Mouse (Mus musculus): Measurements from ENCODE around the gene 1700029J07Rik.

The 1700029J07Rik gene

DNA sequence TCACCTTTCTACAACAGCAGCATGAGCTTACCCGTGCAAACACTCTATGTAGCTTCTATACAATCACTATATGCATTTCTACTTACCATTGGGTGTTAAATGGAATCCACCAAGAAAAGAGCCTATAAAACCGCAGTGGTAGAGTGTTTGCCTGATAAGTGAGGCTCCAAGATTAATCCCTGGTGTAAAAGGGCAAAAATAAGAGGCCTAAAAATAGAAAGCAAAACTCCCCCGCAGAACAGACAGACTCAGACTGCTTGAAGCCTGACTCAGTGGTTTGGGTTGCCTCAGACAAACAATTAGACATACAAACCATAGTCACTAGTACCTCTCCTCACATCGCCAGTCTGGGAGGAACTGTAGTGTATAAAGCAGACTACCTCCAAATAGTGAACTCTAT lies 30.5 kb upstream of the 1700029J07Rik start, which contains the start of gene Ankrd37:
Gene Ankrd37 (minus strand): TSS at position 112 of the 400 bp plus-strand sequence.
- H3K4me3 ChIP-seq (replicated peaks; ENCODE audit: low read length), result no peak within 1 kb of the TSS
- no peak for TF ChIP-seq POU5F1 (IDR thresholded peaks at IDR 0.05; ENCODE audit: borderline replicate concordance, low read length)
- TF ChIP-seq CTCF (conservative IDR thresholded peaks at IDR 0.05; ENCODE audit: low read length), result no peak
- TF ChIP-seq NANOG (IDR thresholded peaks at IDR 0.05; ENCODE audit: borderline replicate concordance, low read length), result no peak
- H3K36me3 ChIP-seq (ENCODE audit: insufficient read depth, low read length), result no peaks in the 10 kb centered on the region
- no peaks in the 10 kb centered on the region for H3K27me3 ChIP-seq (ENCODE audit: insufficient read depth, low read length)
- peaks cover 9% of the 10 kb centered on the region for H3K4me1 ChIP-seq (replicated peaks; ENCODE audit: low read depth, low read length)
- H3K9me3 ChIP-seq (ENCODE audit: low read length), result peaks cover 17% of the 10 kb centered on the region

DNA sequence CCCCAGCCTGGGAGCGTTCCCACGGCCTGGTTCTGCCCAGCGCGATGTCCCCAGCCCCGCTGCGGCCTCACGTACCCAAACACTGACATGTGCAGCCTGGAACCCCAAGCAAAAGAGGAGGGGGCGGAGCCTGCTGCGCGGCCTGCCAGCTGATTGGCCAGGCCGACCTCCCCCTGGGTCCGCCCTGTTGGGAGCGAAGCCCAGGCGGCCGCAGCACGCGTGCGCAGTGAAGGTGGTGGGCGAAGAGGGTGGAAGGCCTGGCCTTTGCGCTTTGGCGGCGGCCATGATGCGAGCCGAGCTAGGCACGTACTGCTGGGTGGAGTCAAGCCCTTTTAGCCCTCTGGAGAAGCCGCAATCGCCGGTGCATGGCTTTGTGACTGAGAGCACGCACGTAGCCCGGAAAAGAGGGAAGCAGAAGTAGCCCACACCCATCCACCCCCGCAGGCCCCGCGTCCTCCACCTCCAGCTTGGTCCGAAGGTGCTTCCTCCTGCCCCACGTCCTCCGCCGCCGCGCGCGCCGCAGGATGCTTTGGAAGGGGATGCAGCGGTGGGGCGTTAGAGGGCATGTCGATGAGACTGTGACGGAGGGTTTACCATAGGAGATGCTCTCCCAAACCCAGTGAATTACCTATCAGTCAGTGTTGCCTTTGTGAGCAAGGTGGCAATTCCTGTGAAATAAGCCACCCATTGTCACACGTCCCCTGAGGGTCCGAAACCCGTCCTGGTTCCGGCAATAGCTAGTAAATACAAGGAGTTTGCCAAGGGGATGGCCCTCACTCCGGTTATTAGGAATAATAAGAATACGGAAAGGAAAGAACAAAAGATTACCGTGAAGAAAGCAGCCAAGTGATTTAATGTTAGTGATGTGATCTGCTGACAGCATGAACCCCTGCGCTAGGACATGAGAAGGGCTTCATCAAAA lies 25.0 kb upstream of the 1700029J07Rik start:
- peak overlapping the region; percentile 80 for H3K4me3 ChIP-seq (replicated peaks; ENCODE audit: low read length)
- H3K4me1 ChIP-seq (replicated peaks; ENCODE audit: low read depth, low read length), result peaks cover 11% of the 10 kb centered on the region
- peaks cover 28% of the 10 kb centered on the region for H3K36me3 ChIP-seq (ENCODE audit: insufficient read depth, low read length)
- no peaks in the 10 kb centered on the region for H3K27me3 ChIP-seq (ENCODE audit: insufficient read depth, low read length)
- peaks cover 23% of the 10 kb centered on the region for H3K9me3 ChIP-seq (ENCODE audit: low read length)
- TF ChIP-seq CTCF (conservative IDR thresholded peaks at IDR 0.05; ENCODE audit: low read length) (no peak), POU5F1 (IDR thresholded peaks at IDR 0.05; ENCODE audit: borderline replicate concordance, low read length) (no peak), NANOG (IDR thresholded peaks at IDR 0.05; ENCODE audit: borderline replicate concordance, low read length) (no peak; the same call in 1 of the 2 replicates)

DNA sequence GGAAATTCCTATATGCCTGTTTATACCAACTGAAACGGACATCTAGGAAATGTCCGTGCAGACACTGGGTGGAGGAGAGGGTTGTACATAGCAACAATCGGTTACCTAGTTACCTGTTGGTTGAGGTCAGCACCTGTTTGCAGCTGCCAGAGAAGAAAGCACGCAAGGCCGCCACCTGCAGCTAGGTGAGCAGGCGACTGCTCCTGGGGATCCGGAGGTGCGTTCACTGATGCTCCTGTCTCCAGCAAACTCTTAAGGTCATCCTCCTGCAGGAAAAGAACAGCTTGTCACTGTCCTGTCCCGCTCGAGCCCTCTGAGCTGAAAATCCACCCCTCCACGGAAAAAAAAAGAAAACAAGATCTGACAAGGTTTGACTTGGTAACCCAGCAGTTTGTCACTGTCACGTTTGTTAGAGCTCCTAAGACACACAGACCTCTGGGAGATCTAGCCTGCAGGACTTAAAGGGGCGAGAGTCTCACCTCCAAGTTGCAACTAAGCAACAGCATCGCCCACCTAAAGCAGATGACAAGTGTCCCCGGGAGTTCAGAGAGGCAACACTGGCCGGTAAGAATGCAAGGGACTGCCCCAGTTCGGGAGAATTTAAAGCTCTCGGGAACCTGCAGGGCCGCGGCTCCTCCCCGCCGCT lies 24.2 kb upstream of the 1700029J07Rik start, which contains the start of gene Lrp2bp:
Gene Lrp2bp (plus strand): TSS at position 166 of the 646 bp plus-strand sequence.
- peaks cover 23% of the 10 kb centered on the region for H3K9me3 ChIP-seq (ENCODE audit: low read length)
- H3K36me3 ChIP-seq (ENCODE audit: insufficient read depth, low read length), result peaks cover 28% of the 10 kb centered on the region
- H3K27me3 ChIP-seq (ENCODE audit: insufficient read depth, low read length), result no peaks in the 10 kb centered on the region
- TF ChIP-seq NANOG (IDR thresholded peaks at IDR 0.05; ENCODE audit: borderline replicate concordance, low read length) (no peak), POU5F1 (IDR thresholded peaks at IDR 0.05; ENCODE audit: borderline replicate concordance, low read length) (no peak), CTCF (conservative IDR thresholded peaks at IDR 0.05; ENCODE audit: low read length) (no peak)
- H3K4me3 ChIP-seq (replicated peaks; ENCODE audit: low read length), result peak within 1 kb of the TSS; percentile 80
- peaks cover 10% of the 10 kb centered on the region for H3K4me1 ChIP-seq (replicated peaks; ENCODE audit: low read depth, low read length)

DNA sequence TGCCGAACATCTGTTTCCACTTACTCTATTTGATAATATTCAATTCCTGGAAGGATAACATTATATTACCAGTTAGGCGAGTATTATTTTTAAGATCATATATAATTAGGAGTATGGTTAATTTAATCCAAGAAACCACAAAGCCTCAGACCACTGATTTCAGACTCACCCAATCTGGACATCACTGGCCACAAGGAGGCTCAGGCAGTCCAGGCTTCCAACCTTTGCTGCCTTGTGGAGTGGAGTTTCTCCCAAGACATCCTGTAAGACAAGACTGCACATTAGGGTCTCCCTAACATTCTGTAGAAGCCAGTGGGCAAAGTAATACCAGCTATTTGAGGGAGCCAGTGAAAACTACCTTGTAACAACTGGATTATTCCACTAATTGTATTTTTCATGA lies 23.2 kb upstream of the 1700029J07Rik start:
- TF ChIP-seq POU5F1 (IDR thresholded peaks at IDR 0.05; ENCODE audit: borderline replicate concordance, low read length), result no peak
- no peak for TF ChIP-seq CTCF (conservative IDR thresholded peaks at IDR 0.05; ENCODE audit: low read length)
- no peak for TF ChIP-seq NANOG (IDR thresholded peaks at IDR 0.05; ENCODE audit: borderline replicate concordance, low read length)
- Histone ChIP-seq H3K36me3 (ENCODE audit: insufficient read depth, low read length) (peaks cover 28% of the 10 kb centered on the region), H3K9me3 (ENCODE audit: low read length) (peaks cover 23% of the 10 kb centered on the region), H3K4me3 (replicated peaks; ENCODE audit: low read length) (no peak overlapping the region), H3K27me3 (ENCODE audit: insufficient read depth, low read length) (no peaks in the 10 kb centered on the region), H3K4me1 (replicated peaks; ENCODE audit: low read depth, low read length) (peaks cover 10% of the 10 kb centered on the region)

DNA sequence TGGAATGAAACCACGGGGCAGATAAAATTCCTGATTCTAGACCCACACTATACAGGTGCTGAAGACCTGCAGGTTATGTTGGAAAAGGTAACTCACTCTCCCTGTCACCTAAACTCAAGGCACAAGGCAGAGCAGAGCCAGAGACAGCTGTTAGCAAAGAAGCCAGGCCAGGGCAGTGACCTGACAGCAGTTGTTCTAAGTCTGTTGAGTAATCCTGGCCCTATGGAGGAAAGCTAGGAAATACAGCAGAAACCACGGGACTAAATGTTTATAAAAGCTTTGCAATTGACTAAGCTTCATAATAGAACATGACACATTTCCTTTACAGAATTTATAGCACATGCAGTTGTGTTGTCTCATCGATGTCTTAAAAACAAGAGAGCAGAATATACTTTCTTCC lies 20.5 kb upstream of the 1700029J07Rik start:
- Histone ChIP-seq H3K4me3 (replicated peaks; ENCODE audit: low read length) (no peak overlapping the region), H3K27me3 (ENCODE audit: insufficient read depth, low read length) (no peaks in the 10 kb centered on the region), H3K9me3 (ENCODE audit: low read length) (peaks cover 6% of the 10 kb centered on the region), H3K36me3 (ENCODE audit: insufficient read depth, low read length) (peaks cover 28% of the 10 kb centered on the region), H3K4me1 (replicated peaks; ENCODE audit: low read depth, low read length) (peaks cover 10% of the 10 kb centered on the region)
- no peak for TF ChIP-seq NANOG (IDR thresholded peaks at IDR 0.05; ENCODE audit: borderline replicate concordance, low read length)
- TF ChIP-seq POU5F1 (IDR thresholded peaks at IDR 0.05; ENCODE audit: borderline replicate concordance, low read length), result no peak
- no peak for TF ChIP-seq CTCF (conservative IDR thresholded peaks at IDR 0.05; ENCODE audit: low read length)

DNA sequence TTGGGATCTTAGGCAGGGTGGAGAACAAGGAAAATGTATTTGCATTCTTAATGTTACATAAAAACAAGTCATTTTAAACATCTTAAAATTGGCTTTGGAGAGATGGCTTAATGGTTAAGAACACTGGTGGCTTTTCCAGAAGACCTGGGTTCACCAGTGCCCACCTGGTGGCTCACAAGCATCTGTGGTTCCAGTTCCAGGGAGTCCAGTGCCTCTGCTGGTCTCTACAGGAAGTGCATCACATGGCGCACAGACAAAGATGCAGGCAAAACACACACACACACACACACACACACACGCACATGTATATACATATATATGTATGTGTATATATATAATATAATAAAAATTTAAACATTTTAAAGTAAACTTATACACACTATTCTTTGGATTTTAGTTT lies 19.1 kb upstream of the 1700029J07Rik start:
- no peak for TF ChIP-seq NANOG (IDR thresholded peaks at IDR 0.05; ENCODE audit: borderline replicate concordance, low read length)
- peak; percentile 49 for TF ChIP-seq CTCF (conservative IDR thresholded peaks at IDR 0.05; ENCODE audit: low read length)
- TF ChIP-seq POU5F1 (IDR thresholded peaks at IDR 0.05; ENCODE audit: borderline replicate concordance, low read length), result no peak
- H3K9me3 ChIP-seq (ENCODE audit: low read length), result no peaks in the 10 kb centered on the region

DNA sequence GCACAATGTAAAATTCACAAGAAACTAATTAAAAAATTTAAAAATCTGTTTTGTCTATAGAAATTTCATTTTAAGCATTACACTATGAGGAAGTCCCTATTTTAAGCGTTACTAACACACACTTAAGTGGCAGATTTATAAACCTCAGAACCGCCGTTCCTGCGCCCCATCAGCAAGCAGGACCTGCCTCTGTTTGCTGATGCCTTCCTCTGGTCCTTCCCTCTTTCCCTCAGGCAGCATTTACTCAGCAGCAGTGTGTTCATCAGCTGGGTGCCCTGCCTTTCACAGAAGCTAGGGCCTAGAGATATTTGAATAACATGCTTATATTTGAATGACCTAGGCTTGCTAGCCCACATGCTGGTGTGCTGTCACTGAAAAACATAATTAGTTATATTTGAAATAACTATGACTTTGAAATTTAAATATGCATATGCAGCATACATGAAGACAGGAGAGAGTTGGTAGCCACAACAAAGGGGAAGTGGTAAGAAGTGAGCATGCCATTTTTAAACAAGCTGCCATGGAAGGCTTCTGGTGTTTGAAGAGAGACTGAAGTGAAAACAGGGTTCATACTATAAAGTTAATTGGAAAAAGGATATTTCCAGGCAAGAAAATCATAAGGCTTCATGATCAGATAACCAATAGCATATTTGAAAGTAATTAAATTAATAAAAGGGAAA lies 15.7 kb upstream of the 1700029J07Rik start:
- TF ChIP-seq NANOG (IDR thresholded peaks at IDR 0.05; ENCODE audit: borderline replicate concordance, low read length) (no peak), CTCF (conservative IDR thresholded peaks at IDR 0.05; ENCODE audit: low read length) (no peak), POU5F1 (IDR thresholded peaks at IDR 0.05; ENCODE audit: borderline replicate concordance, low read length) (no peak)
- H3K9me3 ChIP-seq (ENCODE audit: low read length), result no peaks in the 10 kb centered on the region
- no peak overlapping the region for H3K4me3 ChIP-seq (replicated peaks; ENCODE audit: low read length)
- H3K36me3 ChIP-seq (ENCODE audit: insufficient read depth, low read length), result peaks cover 14% of the 10 kb centered on the region; the same call in 1 of the 2 replicates
- H3K4me1 ChIP-seq (replicated peaks; ENCODE audit: low read depth, low read length), result 0 out of 2 replicates have a peak, but pooled peaks cover 4% of the 10 kb centered on the region
- H3K27me3 ChIP-seq (ENCODE audit: insufficient read depth, low read length), result no peaks in the 10 kb centered on the region

More for the DNA sequence above, 19.1 kb upstream of the 1700029J07Rik start:
- no peak overlapping the region for H3K4me3 ChIP-seq (replicated peaks; ENCODE audit: low read length)
- H3K36me3 ChIP-seq (ENCODE audit: insufficient read depth, low read length), result peaks cover 28% of the 10 kb centered on the region
- peaks cover 10% of the 10 kb centered on the region for H3K4me1 ChIP-seq (replicated peaks; ENCODE audit: low read depth, low read length)
- H3K27me3 ChIP-seq (ENCODE audit: insufficient read depth, low read length), result no peaks in the 10 kb centered on the region
